Mouse (Mus musculus) thymus, adult 2 months (tissue): Measurements from ENCODE around the gene Scarf1. TPM values are rescaled to one million over a fixed set of nuclear protein-coding genes. Genes with fewer than 3 reads are reported as not detected.

Source experiments
- DNase-seq: peaks from one replicate; pipeline ENCODE4 v3.0.0; 2021
- H3K27ac ChIP-seq: fragments of 200-500 bp; 2 replicates; pipeline ENCODE4 v1.5.1; 2012; ENCODE audit warnings: low read length, control low read depth; ENCODE audit not compliant: control insufficient read depth, insufficient read depth
- H3K27me3 ChIP-seq: fragments of 200-500 bp; 2 replicates; pipeline ENCODE4 v1.6.1; 2012; ENCODE audit warnings: mild to moderate bottlenecking, low read length, moderate library complexity, mixed read lengths; ENCODE audit not compliant: control insufficient read depth, insufficient read depth
- H3K36me3 ChIP-seq: fragments of 200-500 bp; 2 replicates; pipeline ENCODE4 v1.6.1; 2012; ENCODE audit warnings: mild to moderate bottlenecking, low read length, moderate library complexity; ENCODE audit not compliant: control insufficient read depth, insufficient read depth
- H3K4me1 ChIP-seq: fragments of 200-500 bp; replicated peaks from 2 replicates; pipeline ENCODE4 v1.6.1; 2012; ENCODE audit warnings: low read length; ENCODE audit not compliant: control insufficient read depth, insufficient read depth
- H3K4me3 ChIP-seq: fragments of 200-500 bp; 2 replicates; pipeline ENCODE4 v1.5.1; 2012; ENCODE audit warnings: mild to moderate bottlenecking, low read length, control low read depth, moderate library complexity; ENCODE audit not compliant: control insufficient read depth, insufficient read depth
- CTCF ChIP-seq: fragments of 200-500 bp; IDR thresholded peaks from 2 replicates; pipeline ENCODE4 v1.5.1; 2012; ENCODE audit warnings: mild to moderate bottlenecking, control low read depth, low read length, moderate library complexity, borderline replicate concordance; ENCODE audit not compliant: control insufficient read depth, poor library complexity, insufficient read depth; ENCODE audit errors: extremely low read depth
- POLR2A ChIP-seq: fragments of 200-500 bp; IDR thresholded peaks from 2 replicates; pipeline ENCODE4 v1.6.1; 2012; ENCODE audit warnings: mild to moderate bottlenecking, low read length, control low read depth, moderate library complexity; ENCODE audit not compliant: control insufficient read depth, poor library complexity, insufficient read depth; ENCODE audit errors: extremely low read depth
- WGBS: fragments of 180-500 bp; shearing (Covaris S2); methylation state at CpG from one replicate; pipeline ENCODE4 v1.1.7; 2018; 5-methylcytosine and 5-hydroxymethylcytosine counted together
- polyA plus RNA-seq: library from polyadenylated mRNA; depleted of rRNA; stranded (reverse); fragments of >200 nt; gene quantifications from 2 replicates; pipeline ENCODE4 v1.2.3, GENCODE M21; 2012; rRNA removed

Scarf1 gene
- polyA plus RNA-seq, 1 experiment = 4.7 TPM

GRCm38 (mm10) chr11:75575560-75576123 lies 62.3 kb downstream of the Scarf1 start:
- Histone ChIP-seq H3K27me3 (no peaks in the 10 kb centered on the region), H3K4me1 (peaks cover 38% of the 10 kb centered on the region), H3K27ac (no peak overlapping the region), H3K36me3 (no peaks in the 10 kb centered on the region; the same call in 1 of the 2 replicates), H3K4me3 (no peak overlapping the region)
- 15% methylated on average over 9 of the region's 9 CpGs for WGBS
- no peak for TF ChIP-seq POLR2A
- no peak for TF ChIP-seq CTCF
- DNase-seq = no peak

Other genes starting within 250 kb of the Scarf1 start
- gene Rpa1, start 165.2 kb upstream of the Scarf1 start, polyA plus RNA-seq = 62.8 and 93.9 TPM in 2 replicates
- gene Smyd4, start 165.1 kb upstream of the Scarf1 start, polyA plus RNA-seq = 5.6 and 7.8 TPM in 2 replicates
- 43.4 and 46.7 TPM in 2 replicates for gene Serpinf1, start 90.8 kb upstream of the Scarf1 start, polyA plus RNA-seq
- 1.4 and 3.1 TPM in 2 replicates for gene Serpinf2, start 73.9 kb upstream of the Scarf1 start, polyA plus RNA-seq
- gene Wdr81, start 58.8 kb upstream of the Scarf1 start, polyA plus RNA-seq = 52.1 and 53.7 TPM in 2 replicates
- gene Tlcd2, start 51.8 kb upstream of the Scarf1 start, polyA plus RNA-seq = 13.0 and 14.4 TPM in 2 replicates
- 142 and 161 TPM in 2 replicates for gene Prpf8, start 26.7 kb upstream of the Scarf1 start, polyA plus RNA-seq
- 3.0 and 3.2 TPM in 2 replicates for gene Rilp, start 3.4 kb upstream of the Scarf1 start, polyA plus RNA-seq
- gene Slc43a2, start 18.2 kb downstream of the Scarf1 start, polyA plus RNA-seq = 207 and 214 TPM in 2 replicates
- 99.7 and 108 TPM in 2 replicates for gene Pitpna, start 74.6 kb downstream of the Scarf1 start, polyA plus RNA-seq
- 149 and 164 TPM in 2 replicates for gene Inpp5k, start 117.4 kb downstream of the Scarf1 start, polyA plus RNA-seq
- gene Myo1c, start 137.0 kb downstream of the Scarf1 start, polyA plus RNA-seq = 78.0 and 90.2 TPM in 2 replicates
- gene Crk, start 165.7 kb downstream of the Scarf1 start, polyA plus RNA-seq = 46.7 and 85.4 TPM in 2 replicates
- gene Ywhae, start 219.3 kb downstream of the Scarf1 start, polyA plus RNA-seq = 170 and 177 TPM in 2 replicates